Mouse (Mus musculus): Measurements from ENCODE around the gene Pdlim4. TPM values are rescaled to one million over a fixed set of nuclear protein-coding genes. Genes with fewer than 3 reads are reported as not detected.
A peak's percentile ranks its signal among the peaks of the same experiment; 100 is the strongest.

Gene Pdlim4
- polyA plus RNA-seq, 1 experiment from 2014 or later: 37.4 TPM

GRCm38 (mm10) chr11:54082725-54083124 is 13.9 kb upstream of the Pdlim4 start:
- ATAC-seq: no peak
- 88% methylated on average over 5 of the region's 5 CpGs for WGBS

GRCm38 (mm10) chr11:54080435-54080834 is 11.6 kb upstream of the Pdlim4 start:
- Histone ChIP-seq H3K4me2 (ENCODE audit: low read length) (no peak overlapping the region), H3K9ac (ENCODE audit: low read depth, low read length) (no peak overlapping the region), H3K27ac (ENCODE audit: low read depth, low read length) (no peak overlapping the region), H3K4me1 (ENCODE audit: control insufficient read depth, insufficient read depth, low read depth, low read length) (no peaks in the 10 kb centered on the region), H3K9me3 (ENCODE audit: control insufficient read depth, low read length) (no peaks in the 10 kb centered on the region), H3K4me3 (ENCODE audit: low read length) (no peak overlapping the region), H3K27me3 (replicated peaks; ENCODE audit: control insufficient read depth, insufficient read depth, low read length) (no peaks in the 10 kb centered on the region), H3K36me3 (ENCODE audit: control insufficient read depth, insufficient read depth, low read length) (no peaks in the 10 kb centered on the region)
- ATAC-seq: no peak
- WGBS: 46% methylated on average over 7 of the region's 7 CpGs

More at GRCm38 (mm10) chr11:54082725-54083124, 13.9 kb upstream of the Pdlim4 start:
- H3K9me3 ChIP-seq (ENCODE audit: control insufficient read depth, low read length): no peaks in the 10 kb centered on the region
- H3K4me2 ChIP-seq (ENCODE audit: low read length): no peak overlapping the region
- no peak overlapping the region for H3K27ac ChIP-seq (ENCODE audit: low read depth, low read length)
- no peaks in the 10 kb centered on the region for H3K36me3 ChIP-seq (ENCODE audit: control insufficient read depth, insufficient read depth, low read length)
- H3K9ac ChIP-seq (ENCODE audit: low read depth, low read length): no peak overlapping the region
- no peaks in the 10 kb centered on the region for H3K27me3 ChIP-seq (replicated peaks; ENCODE audit: control insufficient read depth, insufficient read depth, low read length)
- no peaks in the 10 kb centered on the region for H3K4me1 ChIP-seq (ENCODE audit: control insufficient read depth, insufficient read depth, low read depth, low read length)
- H3K4me3 ChIP-seq (ENCODE audit: low read length): no peak overlapping the region

- no peaks in the 10 kb centered on the region for H3K27me3 ChIP-seq (replicated peaks; ENCODE audit: control insufficient read depth, insufficient read depth, low read length)
- H3K27ac ChIP-seq (ENCODE audit: low read depth, low read length): no peak overlapping the region
- no peaks in the 10 kb centered on the region for H3K36me3 ChIP-seq (ENCODE audit: control insufficient read depth, insufficient read depth, low read length)
- H3K4me3 ChIP-seq (ENCODE audit: low read length): no peak overlapping the region
- no peak overlapping the region for H3K9ac ChIP-seq (ENCODE audit: low read depth, low read length)
- no peaks in the 10 kb centered on the region for H3K9me3 ChIP-seq (ENCODE audit: control insufficient read depth, low read length)
- H3K4me2 ChIP-seq (ENCODE audit: low read length): no peak overlapping the region
- 74% methylated on average over 1 of the region's 1 CpGs for WGBS
- ATAC-seq: no peak
- no peaks in the 10 kb centered on the region for H3K4me1 ChIP-seq (ENCODE audit: control insufficient read depth, insufficient read depth, low read depth, low read length)
These were observed 7.3 kb upstream of the Pdlim4 start for GRCm38 (mm10) chr11:54076101-54076500.

GRCm38 (mm10) chr11:54075353-54075752 is 6.5 kb upstream of the Pdlim4 start:
- H3K9ac ChIP-seq (ENCODE audit: low read depth, low read length): no peak overlapping the region
- ATAC-seq: no peak

GRCm38 (mm10) chr11:54073291-54073690 is 4.5 kb upstream of the Pdlim4 start:
- H3K27ac ChIP-seq (ENCODE audit: low read depth, low read length): no peak overlapping the region
- ATAC-seq: no peak
- H3K9ac ChIP-seq (ENCODE audit: low read depth, low read length): no peak overlapping the region
- no peak overlapping the region for H3K4me3 ChIP-seq (ENCODE audit: low read length)
- H3K27me3 ChIP-seq (replicated peaks; ENCODE audit: control insufficient read depth, insufficient read depth, low read length): no peaks in the 10 kb centered on the region
- WGBS: 51% methylated on average over 4 of the region's 4 CpGs
- no peaks in the 10 kb centered on the region for H3K36me3 ChIP-seq (ENCODE audit: control insufficient read depth, insufficient read depth, low read length)
- no peaks in the 10 kb centered on the region for H3K9me3 ChIP-seq (ENCODE audit: control insufficient read depth, low read length)
- H3K4me2 ChIP-seq (ENCODE audit: low read length): no peak overlapping the region
- peaks cover 5% of the 10 kb centered on the region; the same call in 1 of the 2 replicates for H3K4me1 ChIP-seq (ENCODE audit: control insufficient read depth, insufficient read depth, low read depth, low read length)

More at GRCm38 (mm10) chr11:54075353-54075752, 6.5 kb upstream of the Pdlim4 start:
- WGBS: 64% methylated on average over 6 of the region's 6 CpGs
- H3K4me3 ChIP-seq (ENCODE audit: low read length): no peak overlapping the region
- H3K9me3 ChIP-seq (ENCODE audit: control insufficient read depth, low read length): no peaks in the 10 kb centered on the region
- no peaks in the 10 kb centered on the region for H3K27me3 ChIP-seq (replicated peaks; ENCODE audit: control insufficient read depth, insufficient read depth, low read length)
- no peak overlapping the region for H3K4me2 ChIP-seq (ENCODE audit: low read length)
- no peaks in the 10 kb centered on the region for H3K4me1 ChIP-seq (ENCODE audit: control insufficient read depth, insufficient read depth, low read depth, low read length)
- no peaks in the 10 kb centered on the region for H3K36me3 ChIP-seq (ENCODE audit: control insufficient read depth, insufficient read depth, low read length)
- no peak overlapping the region for H3K27ac ChIP-seq (ENCODE audit: low read depth, low read length)

- 86% methylated on average over 5 of the region's 5 CpGs for WGBS
These were observed 3.1 kb upstream of the Pdlim4 start for GRCm38 (mm10) chr11:54071726-54072445.

GRCm38 (mm10) chr11:54067996-54068519 is 756 bp downstream of the Pdlim4 start:
- Histone ChIP-seq H3K4me2 (ENCODE audit: low read length) (peak overlapping the region; percentile 91), H3K9ac (ENCODE audit: low read depth, low read length) (peak overlapping the region; percentile 23; the same call in 1 of the 2 replicates), H3K27ac (ENCODE audit: low read depth, low read length) (no peak overlapping the region), H3K4me3 (ENCODE audit: low read length) (peak overlapping the region; percentile 57), H3K36me3 (ENCODE audit: control insufficient read depth, insufficient read depth, low read length) (no peaks in the 10 kb centered on the region), H3K27me3 (replicated peaks; ENCODE audit: control insufficient read depth, insufficient read depth, low read length) (no peaks in the 10 kb centered on the region), H3K4me1 (ENCODE audit: control insufficient read depth, insufficient read depth, low read depth, low read length) (peaks cover 13% of the 10 kb centered on the region), H3K9me3 (ENCODE audit: control insufficient read depth, low read length) (no peaks in the 10 kb centered on the region)
- no peak for ATAC-seq
- WGBS: 37% methylated on average over 4 of the region's 4 CpGs

More at GRCm38 (mm10) chr11:54071726-54072445, 3.1 kb upstream of the Pdlim4 start:
- Histone ChIP-seq H3K4me2 (ENCODE audit: low read length) (no peak overlapping the region), H3K4me3 (ENCODE audit: low read length) (no peak overlapping the region), H3K9me3 (ENCODE audit: control insufficient read depth, low read length) (no peaks in the 10 kb centered on the region), H3K9ac (ENCODE audit: low read depth, low read length) (no peak overlapping the region), H3K27me3 (replicated peaks; ENCODE audit: control insufficient read depth, insufficient read depth, low read length) (no peaks in the 10 kb centered on the region), H3K4me1 (ENCODE audit: control insufficient read depth, insufficient read depth, low read depth, low read length) (peaks cover 10% of the 10 kb centered on the region), H3K36me3 (ENCODE audit: control insufficient read depth, insufficient read depth, low read length) (no peaks in the 10 kb centered on the region), H3K27ac (ENCODE audit: low read depth, low read length) (no peak overlapping the region)
- ATAC-seq: no peak

- Histone ChIP-seq H3K27ac (ENCODE audit: low read depth, low read length) (no peak overlapping the region), H3K9me3 (ENCODE audit: control insufficient read depth, low read length) (no peaks in the 10 kb centered on the region), H3K36me3 (ENCODE audit: control insufficient read depth, insufficient read depth, low read length) (no peaks in the 10 kb centered on the region), H3K27me3 (replicated peaks; ENCODE audit: control insufficient read depth, insufficient read depth, low read length) (no peaks in the 10 kb centered on the region), H3K4me3 (ENCODE audit: low read length) (peak overlapping the region; percentile 57), H3K9ac (ENCODE audit: low read depth, low read length) (0 out of 2 replicates have a peak overlapping the region, but pooled peaks have one; percentile 32), H3K4me1 (ENCODE audit: control insufficient read depth, insufficient read depth, low read depth, low read length) (peaks cover 13% of the 10 kb centered on the region), H3K4me2 (ENCODE audit: low read length) (peak overlapping the region; percentile 91)
- ATAC-seq: no peak
- 30% methylated on average over 12 of the region's 12 CpGs for WGBS
These were observed 1.4 kb downstream of the Pdlim4 start for GRCm38 (mm10) chr11:54067318-54067995.

GRCm38 (mm10) chr11:54066400-54066799 is 2.4 kb downstream of the Pdlim4 start:
- peak overlapping the region; percentile 91; the same call in 1 of the 2 replicates for H3K4me2 ChIP-seq (ENCODE audit: low read length)
- no peak for ATAC-seq
- H3K4me1 ChIP-seq (ENCODE audit: control insufficient read depth, insufficient read depth, low read depth, low read length): peaks cover 21% of the 10 kb centered on the region
- WGBS: 87% methylated on average over 5 of the region's 5 CpGs
- H3K27ac ChIP-seq (ENCODE audit: low read depth, low read length): no peak overlapping the region
- no peak overlapping the region for H3K9ac ChIP-seq (ENCODE audit: low read depth, low read length)
- no peaks in the 10 kb centered on the region for H3K27me3 ChIP-seq (replicated peaks; ENCODE audit: control insufficient read depth, insufficient read depth, low read length)
- H3K36me3 ChIP-seq (ENCODE audit: control insufficient read depth, insufficient read depth, low read length): no peaks in the 10 kb centered on the region
- H3K9me3 ChIP-seq (ENCODE audit: control insufficient read depth, low read length): no peaks in the 10 kb centered on the region
- H3K4me3 ChIP-seq (ENCODE audit: low read length): no peak overlapping the region

Measured in hindbrain, embryonic 16.5 days (tissue).